Mouse (Mus musculus): Measurements from ENCODE around the gene Usp53.

DNA sequence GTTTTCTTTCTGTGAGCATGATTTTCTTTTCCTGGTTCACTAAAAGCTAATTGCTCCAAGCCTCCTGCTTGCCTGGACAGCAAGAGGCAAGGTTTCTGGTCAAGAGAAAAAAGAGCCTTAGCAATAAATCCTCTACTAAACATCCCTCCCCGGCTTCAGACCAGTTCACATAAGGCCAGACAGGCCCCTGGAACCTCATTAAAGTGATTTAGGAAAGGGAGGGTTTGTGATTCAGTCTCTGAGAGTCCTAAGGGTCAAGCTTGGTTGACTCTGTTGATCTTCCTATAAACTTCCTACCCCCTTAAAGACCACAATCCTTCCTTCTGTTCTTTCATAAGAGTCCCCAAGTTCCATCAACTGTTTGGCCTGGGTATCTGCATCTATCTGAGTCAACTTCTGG lies 12.7 kb upstream of the Usp53 start:
- TF ChIP-seq CTCF (IDR thresholded peaks at IDR 0.05; ENCODE audit: low read depth, low read length) (no peak), GATA1 (IDR thresholded peaks at IDR 0.05; ENCODE audit: borderline replicate concordance, low read length) (no peak), GATA2 (IDR thresholded peaks at IDR 0.05; ENCODE audit: borderline replicate concordance, low read depth, low read length) (no peak)

All from G1E (cell line).